Mouse (Mus musculus) kidney, postnatal 36 days (tissue): ENCODE measurements around the gene Parp11.

Experiments used
- DNase-seq, 2 experiments: peaks; one replicate each; pipeline ENCODE4 v3.0.0; 2021 to 2022; ENCODE audit warnings: mixed read lengths in 2 of 2

Parp11 gene

DNA sequence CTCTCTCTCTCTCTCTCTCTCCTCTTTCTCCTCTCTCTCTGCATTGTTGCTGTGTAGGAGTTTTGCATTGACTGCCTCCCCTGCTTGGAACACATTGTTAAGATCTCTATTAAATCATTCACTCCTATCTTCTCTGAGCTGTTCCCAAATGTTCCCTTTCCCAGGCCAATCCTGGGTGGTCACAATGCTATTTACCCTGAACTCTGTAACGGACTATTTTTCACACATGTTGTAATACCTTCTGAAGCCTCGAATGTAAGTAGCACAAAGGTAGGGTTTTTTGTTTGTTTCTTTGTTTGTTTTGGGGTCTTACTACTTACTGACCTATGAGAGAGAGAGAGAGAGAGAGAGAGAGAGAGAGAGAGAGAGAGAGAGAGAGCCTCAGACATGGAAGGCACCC lies 2.2 kb downstream of the Parp11 start:
- no peak for DNase-seq

DNA sequence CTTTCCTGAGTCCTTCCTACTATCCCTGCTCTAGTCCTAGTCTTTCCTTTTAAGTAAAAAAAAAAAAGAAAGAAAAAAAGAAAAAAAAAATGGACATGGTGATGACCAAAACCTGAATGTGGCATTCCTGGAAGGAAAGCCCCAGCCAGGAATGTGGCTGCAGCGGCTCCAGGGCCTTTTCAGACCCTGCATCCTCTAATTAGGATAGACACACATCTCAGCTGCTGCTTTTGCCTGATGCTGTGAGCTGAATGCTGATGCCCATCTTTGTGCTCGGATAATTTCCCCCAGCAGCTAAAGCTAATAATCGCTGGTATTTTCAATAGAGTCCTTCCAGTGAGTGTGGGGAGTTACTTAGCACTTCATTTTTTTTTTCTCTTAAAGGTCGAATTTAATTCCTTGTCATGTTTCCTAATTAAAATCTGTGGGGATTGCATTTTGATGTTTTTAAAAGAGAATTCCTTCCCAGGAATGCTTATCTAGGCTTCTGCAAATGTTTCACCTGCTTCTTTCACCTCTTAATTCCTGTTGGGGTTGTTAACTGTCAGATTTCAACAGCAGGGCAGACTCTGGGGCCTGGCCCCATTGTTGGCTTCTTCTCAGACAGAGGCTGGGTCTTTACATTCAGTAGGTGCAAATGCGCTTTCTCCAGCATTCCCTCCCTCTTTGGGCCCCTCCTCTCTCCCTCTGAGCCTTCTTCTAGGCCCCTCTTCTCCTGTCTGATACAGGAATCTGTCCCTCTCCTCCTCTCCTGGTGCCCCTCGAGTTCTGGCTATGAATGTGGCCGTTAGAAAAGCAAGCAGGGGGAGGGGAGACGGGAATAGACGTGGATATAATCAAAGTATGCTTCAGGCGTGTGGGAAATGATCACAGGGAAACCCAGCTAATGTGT lies 3.1 kb downstream of the Parp11 start:
- DNase-seq: no peak

DNA sequence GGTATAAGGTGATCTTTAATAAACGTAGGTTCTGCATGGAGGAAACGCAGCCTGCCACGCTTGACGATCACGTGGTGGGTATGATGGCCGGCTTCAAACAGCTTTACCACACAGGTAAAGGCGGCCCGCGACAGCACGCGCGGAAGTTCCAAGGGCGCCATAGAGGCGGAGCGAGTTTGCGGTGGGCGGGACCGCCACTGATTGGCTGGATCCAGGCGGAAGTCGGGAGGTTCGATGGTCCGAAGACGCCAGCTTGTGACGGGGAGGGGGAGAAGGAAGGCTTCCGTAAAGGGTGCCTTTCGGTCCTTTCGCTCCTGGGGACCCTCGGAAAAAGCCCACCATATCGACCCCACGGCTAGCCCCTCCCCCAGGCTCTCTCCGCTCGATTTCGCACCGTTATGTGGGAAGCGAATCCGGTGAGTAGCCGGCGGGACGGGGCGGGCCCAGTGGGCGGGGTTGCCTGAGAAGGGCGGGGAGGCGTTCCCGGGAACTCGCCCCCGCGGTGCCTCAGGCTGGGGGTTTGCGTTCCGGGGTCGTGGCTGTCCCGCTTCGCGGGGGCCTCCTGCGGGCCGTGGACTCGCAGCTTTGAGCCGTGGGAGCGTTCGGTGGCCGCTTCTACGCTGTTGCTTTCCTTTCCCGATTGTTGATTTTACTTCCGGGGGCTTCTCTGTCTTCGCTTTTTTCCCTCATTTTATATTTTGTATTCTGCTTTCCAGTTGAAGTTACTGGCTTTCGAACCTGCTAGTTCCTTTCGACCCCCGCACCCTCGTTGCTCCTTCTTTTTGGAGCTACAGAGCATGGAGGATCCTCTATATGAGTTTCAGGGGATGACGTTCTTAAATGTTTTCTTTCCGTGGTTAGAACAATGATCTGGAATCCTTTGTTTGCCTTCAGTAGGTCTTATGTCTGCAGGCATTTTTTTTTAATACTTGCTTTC lies 7.0 kb downstream of the Parp11 start:
- DNase-seq: peak; percentile 93 to 96

DNA sequence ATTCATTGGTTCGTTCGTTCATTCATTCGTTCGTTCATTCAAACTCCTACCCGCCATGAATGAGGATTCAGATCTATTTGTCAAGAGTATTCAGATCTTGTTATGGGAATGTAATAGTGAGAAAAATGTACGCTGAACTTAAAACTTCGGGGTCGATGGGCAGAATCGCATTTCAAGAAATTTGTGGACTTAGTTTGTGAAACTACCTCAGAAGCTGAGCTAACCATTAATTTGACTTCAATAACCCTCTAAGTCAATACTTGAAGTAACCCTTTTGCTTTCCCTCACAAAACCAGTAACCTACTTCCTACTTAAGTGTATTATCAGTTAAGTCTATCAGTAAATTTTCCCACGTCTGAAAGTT lies 7.7 kb downstream of the Parp11 start:
- DNase-seq: no peak

DNA sequence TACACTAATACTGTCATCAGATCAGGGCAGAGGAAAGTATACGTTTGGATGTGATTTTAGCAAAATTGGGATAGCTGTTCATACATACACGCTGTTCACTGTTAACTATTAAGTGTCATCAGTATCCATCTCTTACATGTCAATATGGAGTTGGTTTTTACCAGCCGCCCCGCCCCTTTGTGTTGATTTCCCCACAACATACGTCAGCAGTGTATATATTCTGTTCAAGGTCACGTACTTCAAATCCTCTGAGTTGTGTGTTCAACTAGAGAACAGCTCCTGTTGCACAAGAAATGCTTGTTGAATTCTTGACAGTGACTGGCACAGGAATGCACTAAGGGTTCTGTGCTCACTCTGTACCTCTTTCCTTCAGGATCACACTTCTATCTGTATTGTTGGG lies 8.2 kb downstream of the Parp11 start:
- no peak for DNase-seq

DNA sequence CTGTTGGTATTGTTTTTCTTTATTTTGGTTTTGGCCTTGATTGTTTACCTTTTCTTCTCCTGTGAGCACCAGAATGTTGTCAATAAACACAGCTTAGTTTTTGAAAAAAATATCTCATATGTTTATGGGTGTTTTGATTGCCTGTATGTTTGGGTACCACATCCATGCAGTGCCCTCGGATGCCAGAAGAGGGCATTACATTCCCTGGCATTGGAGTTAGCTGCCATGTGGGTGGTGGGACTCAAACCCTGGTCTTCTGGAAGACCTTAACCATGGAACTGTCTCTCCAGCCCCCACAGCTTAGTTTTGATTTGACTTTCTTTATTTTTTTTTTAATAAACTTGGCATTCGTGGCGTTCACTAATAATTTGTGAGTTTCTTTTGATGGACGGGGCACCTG lies 8.8 kb downstream of the Parp11 start:
- DNase-seq: peak in 1 of 2 experiments; percentile 16

DNA sequence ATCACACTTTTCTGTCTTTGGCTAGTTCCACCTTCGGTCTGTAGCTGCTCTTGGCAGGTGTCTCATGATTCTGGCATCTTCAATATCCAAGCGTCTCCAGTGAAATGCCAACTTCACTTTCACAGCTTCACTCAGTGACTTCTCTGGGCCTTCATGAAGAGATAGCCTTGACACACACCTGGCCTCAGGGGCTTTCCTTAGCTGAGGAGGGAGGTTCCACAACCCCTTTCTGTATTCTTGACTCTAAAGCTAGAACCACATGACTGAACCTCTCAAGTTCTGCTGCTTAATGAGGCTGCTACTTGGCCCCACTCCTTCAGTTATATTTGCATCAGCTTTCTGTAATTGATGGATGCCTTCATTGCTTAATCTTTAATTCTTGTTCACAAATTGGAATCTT lies 10.1 kb downstream of the Parp11 start:
- DNase-seq: no peak

DNA sequence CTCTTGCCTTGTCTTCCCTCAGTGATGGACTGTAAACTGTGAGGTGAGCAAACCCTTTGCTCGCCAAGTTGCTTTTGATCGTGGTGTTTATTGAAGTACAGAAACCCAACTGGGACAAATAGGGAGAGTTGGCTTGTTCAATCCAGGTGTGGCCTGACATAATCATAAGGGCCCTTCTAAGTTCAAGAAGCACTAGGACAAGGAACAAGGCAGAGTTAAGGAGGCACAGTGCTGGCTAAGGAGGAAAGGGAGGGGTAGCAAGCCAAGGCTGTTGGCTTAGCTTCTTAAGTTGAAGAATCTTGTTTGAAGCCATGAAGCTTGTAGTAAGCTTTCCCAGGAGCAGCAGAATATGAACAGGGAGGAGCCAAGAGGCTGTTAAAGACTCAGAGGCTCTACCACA lies 13.1 kb downstream of the Parp11 start:
- no peak for DNase-seq

DNA sequence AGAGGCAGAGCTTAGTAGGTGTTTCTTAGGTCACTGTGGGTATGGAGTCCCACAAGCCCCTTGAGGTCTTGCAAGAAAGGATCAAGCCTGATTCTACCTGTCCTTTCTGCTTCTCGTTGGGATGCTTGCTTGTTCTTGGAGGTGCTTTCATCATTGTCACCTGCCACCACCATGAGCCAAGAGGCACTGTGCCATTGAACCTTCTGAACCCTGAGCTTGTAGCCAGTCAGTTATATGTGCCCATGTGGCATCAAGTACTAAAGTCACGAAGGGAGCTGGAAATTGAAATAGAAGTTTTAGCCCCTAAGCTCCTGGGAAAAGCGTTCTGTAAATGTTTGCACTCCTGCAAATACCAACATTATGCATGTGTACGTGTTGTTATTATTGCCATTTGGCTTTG lies 14.9 kb downstream of the Parp11 start:
- DNase-seq: peak in 1 of 2 experiments; percentile 36

DNA sequence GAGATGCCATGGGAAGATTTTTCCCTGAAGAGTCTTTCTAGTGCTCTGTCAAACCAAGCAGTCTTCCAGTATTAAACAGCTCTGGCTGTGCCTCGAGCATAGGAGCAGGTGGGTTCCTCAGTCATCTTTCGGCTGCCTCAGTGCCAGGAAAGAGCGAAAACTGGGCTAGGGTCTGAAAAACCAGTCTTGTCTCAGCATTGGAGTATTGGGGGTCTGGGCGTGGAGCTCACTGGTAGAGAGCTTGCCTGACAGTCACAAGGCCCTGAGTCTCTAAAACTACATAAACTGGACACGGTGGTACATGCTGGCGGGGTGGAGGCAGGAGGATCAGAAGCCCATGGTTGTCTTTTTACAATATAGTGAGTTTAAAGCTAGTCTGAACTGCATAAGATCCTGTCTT lies 15.6 kb downstream of the Parp11 start:
- no peak for DNase-seq

DNA sequence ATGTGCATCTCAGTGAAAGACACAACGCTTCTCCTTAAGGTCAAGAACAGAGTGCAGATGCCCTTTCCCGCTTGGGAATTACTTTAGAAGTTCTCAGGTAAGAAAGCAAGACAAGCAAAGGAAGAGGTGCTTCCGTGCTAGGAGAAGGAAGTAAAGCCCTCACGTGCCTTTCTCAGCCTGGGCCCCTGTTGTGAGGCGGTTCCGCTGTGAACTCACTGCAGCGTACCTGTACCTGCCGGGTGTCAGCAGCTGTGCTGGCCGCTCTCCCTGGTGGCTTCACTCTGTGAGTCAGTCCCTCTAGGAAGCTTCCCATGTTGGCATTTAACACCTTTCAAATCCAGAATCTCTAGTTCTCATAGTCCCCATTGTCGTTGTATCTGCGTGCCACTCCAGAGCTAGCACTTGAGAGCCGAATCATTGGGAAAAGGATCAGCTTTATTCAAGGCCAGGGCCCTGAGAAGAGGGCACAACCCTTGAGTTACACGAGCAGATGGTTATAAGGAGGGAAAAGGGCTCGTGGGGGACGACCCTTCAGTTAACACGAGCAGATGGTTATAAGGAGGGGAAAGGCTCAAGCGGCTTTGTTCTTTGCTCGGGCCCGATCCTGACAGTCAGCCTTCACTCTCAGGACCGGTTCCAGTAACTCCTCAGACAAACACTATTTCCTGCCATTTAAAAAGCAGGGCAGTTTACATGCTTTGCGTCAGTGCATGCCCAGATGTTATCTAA lies 16.8 kb downstream of the Parp11 start:
- DNase-seq: no peak

DNA sequence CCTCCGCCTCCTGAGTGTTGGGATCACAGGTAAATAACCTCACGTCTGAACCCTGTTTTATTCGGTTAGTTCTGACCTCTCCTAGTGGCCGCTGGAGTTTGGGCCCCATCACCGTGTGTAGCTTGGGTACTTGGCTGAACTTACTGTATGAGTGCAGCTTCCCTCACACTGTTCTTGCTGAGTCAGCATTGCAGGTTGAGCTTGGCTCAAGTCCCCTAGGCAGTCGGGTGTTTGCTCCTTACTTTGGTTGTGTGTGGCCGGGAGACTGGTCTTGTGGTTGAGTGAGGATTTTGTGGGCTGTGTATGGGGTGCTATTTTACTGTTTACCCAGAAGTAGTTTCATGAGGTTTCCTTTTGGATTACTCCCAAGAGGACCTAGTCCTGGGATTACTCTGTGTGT lies 17.9 kb downstream of the Parp11 start:
- peak in 1 of 2 experiments; percentile 59 for DNase-seq

DNA sequence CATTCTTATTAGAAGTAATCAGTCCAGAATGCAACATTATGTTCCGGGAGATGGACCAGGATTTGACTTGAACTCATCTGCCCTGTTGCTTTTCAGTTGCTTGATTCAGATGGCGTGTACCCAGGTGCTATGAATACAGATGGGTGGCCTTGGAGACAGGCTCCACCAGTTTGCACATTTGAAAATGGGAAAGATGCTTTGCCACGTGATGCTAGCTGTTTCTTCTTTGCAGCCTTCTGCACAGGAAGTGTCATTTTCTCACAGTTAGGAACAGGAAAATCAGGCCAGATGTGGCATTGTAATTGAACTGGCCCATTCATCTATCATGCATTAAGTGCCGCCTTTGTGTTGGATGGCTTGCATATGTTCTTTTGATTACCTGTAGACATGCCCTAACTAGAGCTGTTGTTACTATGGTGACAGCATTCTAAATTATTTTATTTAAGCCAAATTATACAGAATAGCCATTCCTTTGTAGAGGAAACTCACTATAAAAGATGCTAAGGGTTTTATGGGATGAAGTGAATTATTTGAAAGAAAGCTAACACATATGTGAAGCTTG lies 20.2 kb downstream of the Parp11 start:
- DNase-seq: no peak

DNA sequence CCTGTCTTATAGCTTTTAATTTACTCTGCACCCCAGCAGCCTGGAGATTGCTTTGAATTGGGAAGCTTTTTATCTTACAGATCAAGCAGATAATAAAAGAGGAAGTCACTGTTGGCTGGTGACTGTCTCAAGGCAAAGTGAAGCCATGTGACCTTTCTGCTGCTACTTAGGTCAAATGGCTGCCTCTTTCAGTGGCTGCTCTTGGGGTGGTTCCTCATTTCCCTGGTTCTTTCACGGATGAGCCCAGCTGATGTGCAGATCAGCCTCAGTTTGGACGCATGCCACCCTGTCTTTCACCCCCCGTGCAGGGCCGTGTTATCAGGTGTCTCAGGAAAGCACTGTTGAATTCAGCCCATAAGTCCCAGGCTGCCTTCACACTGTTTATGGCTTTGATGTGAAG lies 25.4 kb downstream of the Parp11 start:
- no peak for DNase-seq

DNA sequence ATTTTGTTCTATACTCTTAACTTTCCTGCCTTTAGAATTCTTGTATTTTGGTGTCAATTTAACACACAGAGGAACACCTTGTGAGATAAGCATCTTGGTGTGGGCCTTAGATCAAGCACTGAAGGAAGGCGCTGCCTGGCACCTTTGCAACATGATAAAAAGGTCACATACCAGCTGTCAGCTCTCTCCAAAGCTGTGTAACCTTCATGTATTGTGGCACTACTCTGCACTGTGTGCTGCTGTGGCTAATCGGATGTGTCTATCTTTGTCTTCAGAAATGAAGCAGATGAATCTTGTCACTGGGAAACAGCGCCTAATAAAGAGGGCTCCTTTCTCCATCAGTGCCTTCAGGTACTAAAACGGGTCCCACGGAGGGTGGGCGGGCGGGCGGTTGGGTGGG lies 27.3 kb downstream of the Parp11 start:
- no peak for DNase-seq

DNA sequence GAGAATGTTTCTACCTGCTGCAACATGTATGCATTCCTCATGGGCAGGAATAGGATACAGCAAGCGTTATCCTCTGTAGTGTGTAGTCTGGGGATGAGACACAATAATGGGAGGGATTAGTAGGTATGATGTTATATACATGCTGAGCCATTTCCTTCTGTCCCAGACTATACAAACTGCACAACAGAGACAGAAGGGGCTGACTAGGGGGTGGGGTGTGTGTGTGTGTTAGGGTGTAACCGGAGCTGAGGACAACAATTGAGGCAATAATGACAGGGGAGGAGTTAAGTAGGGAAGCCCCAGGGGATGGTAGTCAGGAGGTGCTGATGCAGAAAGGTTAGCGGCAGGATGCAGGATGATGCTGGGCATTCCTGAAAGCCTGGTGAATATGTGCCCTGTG lies 28.6 kb downstream of the Parp11 start:
- DNase-seq: no peak

DNA sequence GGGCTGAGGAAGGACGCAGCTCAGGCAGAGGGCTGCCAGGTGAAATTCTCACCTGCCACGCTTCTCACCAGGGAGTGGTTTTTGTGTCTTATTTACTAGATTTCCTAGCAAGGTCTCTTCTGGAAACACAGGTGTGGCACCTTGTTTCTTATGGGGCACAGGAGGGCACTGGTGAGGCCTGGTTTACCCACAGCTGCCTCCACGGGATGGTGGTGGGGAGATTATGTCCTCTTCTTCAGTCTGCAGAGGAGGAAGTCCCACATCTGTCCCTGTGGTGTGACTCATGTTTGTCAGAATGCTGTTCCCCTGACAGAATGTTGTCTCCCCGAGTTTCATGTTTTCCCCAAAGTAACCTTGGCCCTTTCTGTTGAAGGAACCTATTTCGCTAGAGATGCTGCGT lies 44.4 kb downstream of the Parp11 start:
- DNase-seq: no peak

DNA sequence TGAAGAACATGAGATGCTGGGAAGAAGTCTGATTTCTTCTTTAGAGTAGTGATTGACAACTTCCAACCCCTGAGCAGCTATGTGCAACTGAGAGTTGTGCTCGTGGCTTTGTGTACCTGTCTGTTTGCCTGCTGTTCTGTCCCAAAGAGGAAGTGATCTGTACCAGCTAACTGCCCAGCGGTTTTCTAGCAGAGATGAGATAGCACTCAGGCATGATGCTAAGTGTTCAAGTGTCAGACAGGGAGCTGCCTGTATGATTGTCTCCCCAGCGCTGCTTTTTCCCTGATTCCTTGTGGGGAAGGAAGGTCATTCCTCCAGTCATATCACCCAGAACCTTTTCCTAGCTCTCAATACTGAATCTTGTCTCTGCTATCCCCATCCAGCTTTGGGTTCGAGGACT lies 45.9 kb downstream of the Parp11 start:
- no peak for DNase-seq

DNA sequence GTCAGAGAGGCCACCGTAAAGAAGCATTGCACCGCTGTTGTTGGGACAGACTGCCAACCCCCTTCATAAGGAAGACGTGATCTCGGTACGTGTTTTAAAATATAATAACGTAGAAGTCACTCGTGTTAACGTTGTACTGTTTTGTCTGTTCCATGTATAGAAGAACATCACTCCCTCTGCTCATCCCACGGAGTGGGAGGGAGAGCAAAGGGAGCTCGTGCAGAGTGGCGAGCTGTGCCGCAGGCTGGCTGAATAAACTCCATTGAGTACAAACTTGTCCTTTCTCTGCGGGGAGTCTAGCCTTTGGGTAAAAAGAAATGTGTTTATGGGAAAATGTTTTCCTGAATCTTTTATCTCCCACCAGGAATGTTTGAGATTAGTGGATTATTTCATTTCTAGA lies 47.1 kb downstream of the Parp11 start:
- DNase-seq: no peak

DNA sequence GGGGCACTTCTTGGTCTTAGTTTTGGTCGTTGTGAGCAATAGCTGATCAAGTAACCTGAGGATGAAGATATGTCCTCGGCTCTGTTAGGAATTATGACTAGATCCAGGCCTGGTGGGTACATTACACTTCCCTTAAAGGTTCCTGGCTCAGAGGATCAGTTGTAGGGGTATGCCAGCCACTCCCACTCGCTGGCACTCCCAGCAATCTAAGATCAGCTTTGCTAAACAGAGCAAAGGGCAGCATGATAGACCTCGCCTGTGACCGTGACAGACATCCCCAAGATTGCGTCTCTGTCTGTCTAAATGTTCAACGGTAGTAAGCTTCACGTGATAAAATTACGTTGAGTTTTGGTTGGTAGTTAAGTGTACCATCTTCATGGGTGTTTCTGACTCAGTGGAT lies 47.7 kb downstream of the Parp11 start:
- DNase-seq: no peak

DNA sequence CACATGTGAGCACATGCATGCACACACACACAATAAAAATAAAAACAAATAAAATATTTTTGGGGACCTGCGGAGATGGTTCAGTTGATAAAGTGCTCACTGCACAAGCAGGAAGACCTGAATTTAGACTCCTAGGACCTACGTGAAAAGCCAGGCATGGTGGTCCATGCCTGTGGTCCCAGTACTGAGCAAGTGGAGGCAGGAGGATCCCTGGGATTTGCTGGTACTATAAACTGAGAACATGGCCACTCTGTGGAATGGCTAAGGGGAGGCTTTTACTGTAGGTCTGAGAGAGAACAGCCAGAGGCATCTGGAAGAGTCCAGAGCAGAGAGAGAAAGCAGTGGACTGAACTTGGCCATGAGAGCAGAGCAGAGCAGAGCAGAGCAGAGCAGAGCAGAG lies 48.6 kb downstream of the Parp11 start:
- DNase-seq: no peak

DNA sequence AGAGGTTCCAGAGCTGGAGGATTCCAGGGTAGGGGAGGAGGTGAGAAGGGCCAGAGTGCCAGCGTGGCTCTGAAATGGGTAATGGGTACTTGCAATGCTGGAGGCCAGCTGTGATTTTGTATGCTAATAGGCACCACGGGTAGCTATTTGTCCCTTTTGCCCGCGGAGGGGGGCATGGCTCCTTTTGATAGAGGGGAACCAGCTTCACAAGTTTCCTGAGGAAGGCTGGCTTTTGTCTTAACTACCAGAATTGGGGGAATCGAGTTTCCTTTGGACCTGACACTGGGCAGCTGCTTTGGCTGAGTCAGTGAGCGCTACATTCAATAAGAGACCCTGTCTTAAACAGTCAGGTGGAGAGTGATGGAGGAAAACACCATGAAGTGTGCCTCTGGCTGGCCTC lies 49.2 kb downstream of the Parp11 start:
- no peak for DNase-seq
